Mouse (Mus musculus): ENCODE results near the gene Prr19. TPM values are rescaled to one million over a fixed set of nuclear protein-coding genes. Genes with fewer than 3 reads are reported as not detected.
A peak's percentile ranks its signal among the peaks of the same experiment; 100 is the strongest.
"Not testable (repeated sequence)": the region's sequence is repeated elsewhere in the genome, so short reads cannot be mapped to it uniquely, and the experiment has no call there.

Prr19 gene
- not detected in 2 replicates for total RNA-seq (2017)

DNA sequence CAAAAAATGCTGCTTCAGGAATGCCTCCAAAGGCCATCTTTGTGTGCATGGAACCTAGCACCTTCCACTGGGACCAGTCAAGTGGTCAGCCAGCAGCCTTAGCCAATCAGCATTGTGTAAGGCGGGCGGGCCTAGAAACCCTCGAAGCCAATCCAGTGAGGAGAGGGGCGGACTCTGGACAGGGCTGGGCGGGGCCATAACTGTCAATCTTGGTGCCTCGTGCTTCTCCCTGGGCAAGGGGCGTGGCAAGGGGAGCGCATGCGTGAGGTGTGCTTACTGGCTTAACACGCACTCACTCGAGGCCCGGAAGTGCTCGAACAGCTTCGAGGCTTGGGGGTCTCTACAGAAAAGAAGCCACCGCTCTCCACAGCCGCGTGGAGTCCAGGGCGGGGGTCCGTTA, at the start of gene Prr19:
Prr19 (plus strand) TSS at position 349 of the 400 bp plus-strand sequence.
- no peak for ATAC-seq (replicated peaks in 1 of 2; ENCODE audit: insufficient read depth in 1 of 2, low FRiP score in 2 of 2, low TSS enrichment in 1 of 2, low read depth in 1 of 2, poor library complexity in 2 of 2, severe bottlenecking in 2 of 2)

DNA sequence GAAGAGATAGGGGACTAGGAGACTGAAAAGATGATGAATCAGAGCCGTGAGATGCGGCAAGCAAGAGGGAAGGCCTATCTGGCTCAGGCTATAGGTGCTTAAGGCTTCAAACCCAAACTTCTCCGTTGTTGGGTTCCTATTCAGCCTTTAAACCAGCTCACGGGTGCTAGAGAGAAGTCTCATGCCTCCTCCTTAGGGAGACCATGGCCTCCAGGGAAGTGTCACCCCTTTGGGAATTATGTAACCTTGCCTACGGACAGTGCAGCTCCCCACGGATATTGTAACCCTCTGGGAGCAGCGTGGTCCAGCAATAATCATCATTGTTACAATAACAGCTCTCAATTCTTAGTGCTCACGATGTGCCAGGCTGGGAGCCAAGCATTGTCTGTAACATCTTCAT, 49.4 kb upstream of the Prr19 start:
- no peak for ATAC-seq (replicated peaks in 1 of 2; ENCODE audit: insufficient read depth in 1 of 2, low FRiP score in 2 of 2, low TSS enrichment in 1 of 2, low read depth in 1 of 2, poor library complexity in 2 of 2, severe bottlenecking in 2 of 2)

DNA sequence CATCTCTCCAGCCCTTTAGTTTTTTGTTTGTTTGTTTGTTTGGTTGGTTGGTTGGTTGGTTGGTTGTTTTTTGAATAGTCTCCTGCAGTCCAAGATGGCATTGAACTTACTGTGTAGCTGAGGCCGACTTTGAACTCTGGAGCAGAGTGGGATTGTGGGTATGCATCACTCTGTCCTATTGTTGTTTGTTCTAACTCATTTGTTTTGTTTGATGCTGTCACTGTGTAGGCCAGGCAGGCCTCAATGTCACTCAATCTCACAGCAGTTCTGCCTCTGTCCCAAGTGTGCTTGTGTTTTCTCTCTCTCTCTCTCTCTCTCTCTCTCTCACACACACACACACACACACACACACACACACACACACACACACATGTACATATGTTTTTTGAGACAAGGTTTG, 39.3 kb upstream of the Prr19 start:
- no peak for ATAC-seq (replicated peaks in 1 of 2; ENCODE audit: insufficient read depth in 1 of 2, low FRiP score in 2 of 2, low TSS enrichment in 1 of 2, low read depth in 1 of 2, poor library complexity in 2 of 2, severe bottlenecking in 2 of 2)

DNA sequence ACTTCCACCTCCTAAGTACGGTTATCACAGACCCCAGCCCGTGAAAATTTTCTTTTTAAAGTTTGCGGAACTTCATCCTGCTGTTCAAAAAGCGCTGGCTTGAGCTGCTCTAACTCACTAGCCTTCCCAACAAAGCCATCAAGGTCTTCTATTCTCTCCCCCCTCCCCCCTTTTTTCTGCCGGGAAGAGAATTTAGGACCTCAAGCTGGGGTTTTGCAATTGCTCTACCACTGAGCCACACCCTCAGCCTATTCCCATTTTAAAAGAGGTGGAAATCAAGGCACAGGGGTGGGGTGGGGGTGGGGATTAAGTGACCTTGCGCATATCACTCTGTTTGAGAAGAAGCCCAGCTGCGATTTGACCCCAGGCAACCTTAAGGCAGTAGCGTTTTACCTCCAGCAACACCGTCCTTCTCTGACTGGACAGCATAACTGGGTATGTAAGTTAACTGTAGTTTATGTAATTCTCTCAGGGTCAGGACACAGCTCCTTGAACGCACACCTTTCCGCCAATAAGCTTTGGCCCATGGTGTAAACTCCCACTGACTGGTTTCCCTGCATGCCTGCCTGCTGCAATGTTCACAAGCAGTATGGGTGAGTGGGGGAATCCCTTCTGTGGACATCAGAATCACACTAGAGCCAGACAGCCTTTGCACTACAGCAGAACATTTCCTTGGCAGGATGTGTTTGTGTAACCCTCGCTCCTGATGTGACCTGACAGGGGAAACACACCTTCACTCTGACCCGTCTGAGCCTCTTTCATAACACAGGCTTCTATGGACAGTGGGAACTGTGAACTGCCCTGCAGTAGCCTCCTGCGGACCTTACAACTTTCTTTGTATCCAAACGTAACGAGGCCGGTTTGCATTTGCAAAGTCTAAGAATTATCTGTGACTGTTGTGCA, 37.0 kb upstream of the Prr19 start:
- ATAC-seq (replicated peaks in 1 of 2; ENCODE audit: insufficient read depth in 1 of 2, low FRiP score in 2 of 2, low TSS enrichment in 1 of 2, low read depth in 1 of 2, poor library complexity in 2 of 2, severe bottlenecking in 2 of 2), result no peak

DNA sequence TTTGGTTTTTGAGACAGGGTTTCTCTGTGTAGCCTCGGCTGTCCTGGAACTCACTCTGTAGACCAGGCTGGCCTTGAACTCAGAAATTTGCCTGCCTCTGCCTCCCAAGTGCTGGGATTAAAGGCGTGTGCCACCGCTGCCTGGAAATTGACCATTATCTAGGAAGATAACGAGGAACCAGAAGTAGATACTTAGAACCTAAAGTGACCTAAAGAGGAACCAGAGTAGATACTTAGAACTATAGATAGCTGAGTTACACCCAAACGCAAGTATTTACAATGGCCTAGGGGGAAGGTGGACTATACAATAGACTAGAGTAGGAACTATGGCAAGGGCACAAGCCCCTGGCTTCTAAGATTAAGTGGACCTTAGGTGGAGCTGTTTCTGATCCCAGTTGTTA, 35.5 kb upstream of the Prr19 start:
- not testable (repeated sequence) for ATAC-seq (replicated peaks in 1 of 2; ENCODE audit: insufficient read depth in 1 of 2, low FRiP score in 2 of 2, low TSS enrichment in 1 of 2, low read depth in 1 of 2, poor library complexity in 2 of 2, severe bottlenecking in 2 of 2)

DNA sequence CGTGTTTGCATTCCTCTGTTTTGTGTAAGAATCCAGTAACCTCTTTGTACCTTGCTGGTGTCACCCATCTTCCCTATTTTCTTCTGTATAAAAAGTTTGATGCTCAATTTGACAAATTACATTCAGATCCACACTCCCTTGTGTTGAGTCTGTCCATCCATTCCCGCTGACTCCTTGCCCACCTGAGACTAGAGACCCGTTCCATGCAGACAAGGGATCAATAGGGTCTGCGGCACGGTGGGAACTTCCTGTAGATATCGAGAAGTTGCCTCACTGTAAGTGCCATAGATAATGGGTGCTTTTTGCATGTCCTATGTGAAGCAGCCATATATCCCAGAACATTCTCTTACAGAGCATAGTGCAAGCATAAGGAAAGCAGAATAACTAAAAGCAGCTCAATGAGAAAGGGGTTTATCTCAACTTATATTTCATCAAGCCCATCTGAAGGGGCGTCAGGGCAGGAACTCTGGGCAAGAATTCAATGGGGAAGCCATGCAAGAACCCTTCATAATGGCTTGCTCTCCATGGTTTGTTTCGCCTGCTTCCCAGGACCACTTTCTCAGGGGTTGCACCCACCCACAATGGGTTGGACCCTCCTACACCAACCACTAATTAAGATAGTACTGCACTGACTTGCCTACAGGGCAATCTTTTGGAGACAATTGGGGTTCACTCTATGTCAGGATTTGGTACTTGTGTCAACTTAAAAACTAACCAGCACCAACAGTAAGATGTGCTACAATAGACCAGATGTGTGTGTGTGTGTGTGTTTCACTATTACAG, 34.8 kb upstream of the Prr19 start:
- no peak for ATAC-seq (replicated peaks in 1 of 2; ENCODE audit: insufficient read depth in 1 of 2, low FRiP score in 2 of 2, low TSS enrichment in 1 of 2, low read depth in 1 of 2, poor library complexity in 2 of 2, severe bottlenecking in 2 of 2)

DNA sequence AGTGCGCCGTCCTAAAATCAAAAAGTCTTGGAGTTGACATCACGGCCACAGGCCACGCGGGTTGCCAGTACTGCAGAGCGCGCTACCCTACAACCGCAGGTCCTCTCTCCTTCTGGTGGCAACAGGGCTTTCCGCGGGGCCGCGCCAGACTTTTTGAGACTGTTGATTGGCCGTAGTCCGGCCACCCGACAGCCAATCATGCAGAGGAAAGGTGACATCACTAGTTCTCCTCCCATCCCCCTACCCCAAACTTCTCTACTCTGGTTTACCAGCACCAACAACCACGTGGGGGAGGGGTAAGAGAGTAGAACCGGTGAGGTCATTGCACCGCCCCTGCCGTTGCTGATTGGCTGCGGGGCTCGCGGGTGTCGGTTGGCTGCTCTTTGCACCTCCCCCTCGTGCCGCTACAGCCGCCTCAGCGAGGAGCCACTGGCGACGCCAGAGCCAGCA, 33.9 kb upstream of the Prr19 start, which contains the start of gene Cic:
Cic (plus strand) TSS at position 404 of the 450 bp plus-strand sequence.
- ATAC-seq (replicated peaks in 1 of 2; ENCODE audit: insufficient read depth in 1 of 2, low FRiP score in 2 of 2, low TSS enrichment in 1 of 2, low read depth in 1 of 2, poor library complexity in 2 of 2, severe bottlenecking in 2 of 2), result peak; percentile 67 to 74

DNA sequence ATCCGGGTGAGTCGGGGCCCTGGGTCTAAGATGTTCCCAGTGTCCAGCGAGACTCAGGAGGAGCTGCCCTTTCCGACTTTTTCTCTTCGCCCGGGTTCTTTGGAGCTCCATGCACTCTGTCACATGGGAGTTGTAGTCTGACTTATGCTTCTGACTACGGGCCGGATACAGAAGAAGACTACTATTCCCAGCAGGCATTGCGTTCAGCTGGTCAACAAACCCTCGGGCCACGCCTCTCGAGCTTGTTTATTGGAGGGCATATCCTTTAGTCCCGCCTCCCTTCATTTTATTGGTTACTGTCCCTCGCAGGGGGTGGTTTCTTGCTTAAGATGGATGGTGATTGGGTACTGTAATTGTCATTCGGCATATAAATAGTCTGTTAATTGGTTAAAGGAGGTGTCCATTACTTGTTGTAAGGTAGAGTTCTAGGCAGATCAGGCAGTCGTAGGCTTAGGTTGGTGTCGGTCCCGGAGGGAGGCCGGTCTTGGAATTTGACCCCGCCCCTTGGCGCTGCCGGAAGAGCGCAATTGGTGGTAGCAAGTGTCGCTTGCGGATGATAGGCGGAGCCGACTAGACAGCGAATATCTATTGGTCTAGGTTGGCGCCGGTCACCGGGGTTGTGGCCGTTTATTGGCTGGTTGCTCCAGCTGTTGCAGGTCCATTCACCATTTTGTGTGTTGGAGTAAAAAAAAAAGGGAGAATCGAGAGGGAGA, 33.3 kb upstream of the Prr19 start:
- ATAC-seq (replicated peaks in 1 of 2; ENCODE audit: insufficient read depth in 1 of 2, low FRiP score in 2 of 2, low TSS enrichment in 1 of 2, low read depth in 1 of 2, poor library complexity in 2 of 2, severe bottlenecking in 2 of 2), result peak; percentile 83

DNA sequence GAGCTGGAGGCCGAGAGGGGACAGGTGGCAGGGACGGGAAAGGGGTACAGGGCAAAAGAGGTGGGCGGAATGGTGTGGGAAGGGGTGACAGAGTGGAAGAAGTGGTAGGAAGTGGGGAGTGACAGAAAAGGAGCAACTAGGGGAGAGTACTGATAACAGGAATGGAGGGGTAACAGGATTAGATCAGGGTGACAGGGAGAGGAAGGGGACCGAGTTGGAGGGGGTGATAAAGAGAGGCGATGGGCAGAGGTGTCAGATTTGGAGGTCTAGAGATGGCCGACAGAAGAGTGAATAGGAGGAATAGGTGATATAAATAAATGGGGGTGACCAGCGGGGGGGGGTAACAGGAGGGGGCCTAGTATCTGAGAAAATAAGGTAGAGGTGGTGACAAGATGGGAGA, 32.6 kb upstream of the Prr19 start:
- ATAC-seq (replicated peaks in 1 of 2; ENCODE audit: insufficient read depth in 1 of 2, low FRiP score in 2 of 2, low TSS enrichment in 1 of 2, low read depth in 1 of 2, poor library complexity in 2 of 2, severe bottlenecking in 2 of 2), result no peak

DNA sequence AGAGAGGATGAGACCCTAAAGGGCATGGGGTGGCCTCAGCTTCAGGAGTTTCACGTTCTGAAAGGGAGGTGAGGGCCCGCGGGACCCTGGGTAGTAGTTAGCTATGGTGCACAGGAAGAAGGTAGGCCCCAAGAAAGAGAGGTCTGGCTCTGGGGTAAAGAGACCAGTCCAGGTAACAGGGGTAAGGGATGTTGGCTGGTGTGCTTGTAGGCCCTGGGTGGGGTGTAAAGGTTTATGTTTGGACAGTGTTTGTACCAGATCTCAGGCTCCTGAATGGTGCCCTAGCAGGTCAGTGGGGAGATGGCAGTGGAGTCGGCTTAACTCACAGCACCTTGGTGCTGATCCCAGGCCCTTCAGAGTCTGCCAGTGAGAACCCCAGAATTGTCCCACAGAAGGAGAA, 32.2 kb upstream of the Prr19 start:
- no peak for ATAC-seq (replicated peaks in 1 of 2; ENCODE audit: insufficient read depth in 1 of 2, low FRiP score in 2 of 2, low TSS enrichment in 1 of 2, low read depth in 1 of 2, poor library complexity in 2 of 2, severe bottlenecking in 2 of 2)

DNA sequence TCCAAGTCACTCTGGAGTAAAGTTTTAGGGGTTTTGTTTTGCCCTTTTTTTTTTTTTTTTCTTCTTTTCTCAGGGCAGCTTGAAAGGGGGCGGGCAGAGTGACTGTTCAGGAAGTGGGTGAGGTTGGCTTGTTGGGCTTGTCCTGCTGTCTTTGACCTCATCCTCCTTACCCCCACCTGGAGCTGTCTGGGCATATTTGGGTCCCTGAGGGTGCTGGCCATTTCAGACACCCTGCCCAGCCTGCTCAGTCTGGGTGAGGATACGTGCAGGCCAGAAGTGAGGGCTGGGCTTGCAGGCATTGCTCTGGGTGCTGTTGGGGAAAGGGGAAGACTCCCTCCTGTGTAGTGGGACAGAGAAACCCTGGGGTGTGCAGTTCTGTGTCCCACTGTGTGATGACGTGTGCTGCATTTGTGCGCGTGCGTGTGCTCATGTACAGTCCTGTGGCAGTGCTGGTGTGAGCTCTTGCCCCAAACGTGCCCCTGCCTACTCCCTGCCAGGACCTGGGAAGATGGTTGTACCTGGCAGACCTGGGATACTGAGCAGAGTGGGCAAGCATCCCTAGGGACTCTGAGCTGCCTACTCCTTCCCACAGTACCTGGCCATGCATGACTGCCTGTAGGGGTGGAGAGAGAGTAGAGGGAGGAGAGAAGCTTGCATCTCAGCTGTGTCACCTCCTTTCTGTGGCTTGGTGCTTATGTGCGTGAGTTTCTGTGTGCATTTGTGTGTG, 31.5 kb upstream of the Prr19 start:
- no peak for ATAC-seq (replicated peaks in 1 of 2; ENCODE audit: insufficient read depth in 1 of 2, low FRiP score in 2 of 2, low TSS enrichment in 1 of 2, low read depth in 1 of 2, poor library complexity in 2 of 2, severe bottlenecking in 2 of 2)

DNA sequence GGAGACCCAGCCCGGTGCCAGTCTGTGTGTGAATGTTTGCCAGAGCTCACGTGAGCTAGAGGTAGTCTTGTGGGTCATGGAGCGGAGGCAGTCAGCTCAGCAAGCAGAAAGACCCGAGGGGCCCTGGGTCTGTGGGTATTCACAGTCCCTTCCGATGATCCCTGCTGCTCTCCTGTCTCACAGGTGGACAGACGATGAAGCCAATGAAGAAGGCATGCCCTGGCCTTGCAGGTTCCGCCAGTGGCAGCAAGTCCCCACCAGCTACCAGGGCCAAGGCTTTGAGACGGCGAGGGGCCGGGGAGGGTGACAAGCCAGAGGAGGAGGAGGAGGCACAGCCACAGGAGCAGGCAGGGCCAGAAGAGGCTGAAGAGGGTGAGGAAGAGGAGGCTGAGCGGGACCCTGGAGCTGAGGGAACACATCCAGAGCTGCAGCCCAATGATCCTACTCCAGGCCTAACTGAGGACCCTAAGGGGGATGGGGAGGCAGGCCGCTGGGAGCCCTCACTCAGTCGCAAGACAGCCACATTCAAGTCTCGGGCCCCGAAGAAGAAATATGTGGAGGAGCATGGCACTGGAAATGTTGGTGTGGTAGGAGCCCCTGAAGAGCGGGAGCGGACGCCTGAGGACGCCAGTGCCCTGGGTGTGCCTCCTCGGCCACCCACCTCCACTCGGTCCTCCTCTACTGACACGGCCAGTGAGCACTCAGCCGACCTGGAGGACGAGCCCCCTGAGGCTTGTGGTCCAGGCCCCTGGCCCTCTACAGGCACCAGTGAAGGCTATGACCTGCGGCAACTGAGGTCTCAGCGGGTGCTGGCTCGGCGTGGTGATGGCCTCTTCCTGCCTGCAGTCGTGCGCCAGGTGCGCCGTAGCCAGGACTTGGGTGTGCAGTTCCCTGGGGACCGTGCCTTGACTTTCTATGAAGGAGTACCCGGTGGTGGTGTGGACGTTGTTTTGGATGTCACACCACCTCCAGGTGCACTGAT, 30.3 kb upstream of the Prr19 start:
- no peak for ATAC-seq (replicated peaks in 1 of 2; ENCODE audit: insufficient read depth in 1 of 2, low FRiP score in 2 of 2, low TSS enrichment in 1 of 2, low read depth in 1 of 2, poor library complexity in 2 of 2, severe bottlenecking in 2 of 2)

DNA sequence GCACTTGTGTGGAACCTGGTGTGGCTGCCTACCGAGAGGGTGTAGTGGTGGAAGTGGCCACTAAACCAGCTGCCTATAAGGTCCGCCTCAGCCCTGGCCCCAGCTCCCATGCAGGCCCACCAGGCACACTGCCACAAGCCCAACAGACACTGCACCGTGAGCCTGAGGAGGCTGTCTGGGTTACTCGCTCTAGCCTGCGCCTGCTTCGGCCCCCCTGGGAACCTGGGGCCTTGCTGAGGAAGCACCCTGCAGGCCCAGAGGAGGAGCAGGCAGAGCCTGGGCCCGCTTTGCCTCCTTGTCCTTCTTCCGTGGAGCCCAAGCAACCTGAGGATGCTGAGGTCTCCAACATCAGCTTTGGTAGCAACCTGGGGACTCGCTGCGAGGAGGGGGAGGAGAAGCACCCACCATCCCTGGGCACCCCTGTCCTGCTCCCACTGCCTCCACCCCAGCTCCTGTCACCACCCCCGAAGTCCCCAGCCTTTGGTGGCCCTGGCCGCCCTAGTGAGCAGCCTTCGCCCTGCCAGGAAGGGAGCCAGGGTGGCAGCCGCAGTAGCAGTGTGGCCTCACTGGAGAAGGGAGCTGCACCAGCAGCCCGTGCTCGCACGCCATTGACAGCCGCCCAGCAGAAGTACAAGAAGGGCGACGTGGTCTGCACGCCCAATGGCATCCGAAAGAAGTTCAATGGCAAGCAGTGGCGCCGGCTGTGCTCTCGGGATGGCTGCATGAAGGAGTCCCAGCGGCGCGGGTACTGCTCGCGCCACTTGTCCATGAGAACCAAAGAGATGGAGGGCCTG, 29.4 kb upstream of the Prr19 start:
- ATAC-seq (replicated peaks in 1 of 2; ENCODE audit: insufficient read depth in 1 of 2, low FRiP score in 2 of 2, low TSS enrichment in 1 of 2, low read depth in 1 of 2, poor library complexity in 2 of 2, severe bottlenecking in 2 of 2), result no peak

DNA sequence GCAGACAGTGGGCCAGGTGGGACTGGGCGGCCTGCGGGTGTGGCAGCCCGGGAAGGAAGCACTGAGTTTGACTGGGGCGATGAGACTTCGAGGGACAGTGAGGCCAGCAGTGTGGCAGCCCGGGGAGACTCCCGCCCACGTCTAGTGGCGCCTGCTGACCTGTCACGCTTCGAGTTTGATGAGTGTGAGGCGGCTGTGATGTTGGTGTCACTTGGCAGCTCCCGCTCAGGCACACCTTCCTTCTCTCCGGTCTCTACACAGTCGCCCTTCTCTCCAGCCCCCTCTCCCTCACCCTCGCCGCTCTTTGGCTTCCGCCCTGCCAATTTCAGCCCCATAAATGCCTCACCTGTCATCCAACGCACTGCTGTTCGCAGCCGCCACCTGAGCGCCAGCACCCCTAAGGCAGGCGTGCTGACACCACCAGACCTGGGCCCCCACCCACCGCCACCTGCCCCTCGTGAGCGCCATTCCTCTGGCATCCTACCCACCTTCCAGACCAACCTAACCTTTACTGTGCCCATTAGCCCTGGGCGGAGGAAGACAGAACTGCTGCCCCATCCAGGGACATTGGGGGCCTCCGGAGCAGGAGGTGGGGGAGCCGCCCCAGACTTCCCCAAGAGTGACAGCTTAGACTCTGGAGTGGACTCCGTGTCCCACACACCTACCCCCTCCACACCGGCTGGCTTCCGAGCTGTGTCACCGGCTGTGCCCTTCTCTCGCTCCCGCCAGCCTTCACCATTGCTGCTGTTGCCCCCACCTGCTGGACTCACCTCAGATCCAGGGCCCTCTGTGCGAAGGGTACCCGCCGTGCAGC, 28.6 kb upstream of the Prr19 start:
- no peak for ATAC-seq (replicated peaks in 1 of 2; ENCODE audit: insufficient read depth in 1 of 2, low FRiP score in 2 of 2, low TSS enrichment in 1 of 2, low read depth in 1 of 2, poor library complexity in 2 of 2, severe bottlenecking in 2 of 2)
